Mouse (Mus musculus): Measurements from ENCODE around the gene Hps6. TPM values are rescaled to one million over a fixed set of nuclear protein-coding genes. Genes with fewer than 3 reads are reported as not detected.

Hps6 gene
- total RNA-seq, 2 experiments from 2014 or later, result 4.9 to 7.3 TPM

GRCm38 (mm10) chr19:46043380-46043779, 40.1 kb downstream of the Hps6 start:
- DNase-seq (ENCODE audit: extremely low spot score in 1 of 2, low spot score in 1 of 2), result no peak

- DNase-seq (ENCODE audit: extremely low spot score in 1 of 2, low spot score in 1 of 2), result peak in 1 of 2 experiments; percentile 20
Observed at GRCm38 (mm10) chr19:46044271-46044992, 41.1 kb downstream of the Hps6 start, which contains the start of gene Pprc1. Gene Pprc1 (plus strand): TSS chr19:46044886.

- DNase-seq (ENCODE audit: extremely low spot score in 1 of 2, low spot score in 1 of 2), result peak; percentile 67 to 84
Observed at GRCm38 (mm10) chr19:46044993-46045695, 41.8 kb downstream of the Hps6 start, which contains the start of gene Ldb1. Gene Ldb1 (minus strand): TSS chr19:46045214.

- DNase-seq (ENCODE audit: extremely low spot score in 1 of 2, low spot score in 1 of 2), result peak in 1 of 2 experiments; percentile 19
Observed at GRCm38 (mm10) chr19:46045696-46046311, 42.5 kb downstream of the Hps6 start.

- DNase-seq (ENCODE audit: extremely low spot score in 1 of 2, low spot score in 1 of 2), result no peak
Observed at GRCm38 (mm10) chr19:46046621-46047025, 43.3 kb downstream of the Hps6 start.

GRCm38 (mm10) chr19:46047426-46047825, 44.1 kb downstream of the Hps6 start:
- no peak for DNase-seq (ENCODE audit: extremely low spot score in 1 of 2, low spot score in 1 of 2)

- DNase-seq (ENCODE audit: extremely low spot score in 1 of 2, low spot score in 1 of 2), result no peak
Observed at GRCm38 (mm10) chr19:46049129-46049528, 45.8 kb downstream of the Hps6 start.

- DNase-seq (ENCODE audit: extremely low spot score in 1 of 2, low spot score in 1 of 2), result no peak
Observed at GRCm38 (mm10) chr19:46050462-46050861, 47.2 kb downstream of the Hps6 start.

Other genes with a start within 250 kb of the Hps6 start
- 100 to 1,000 TPM; 147 to 148 TPM for gene Mgea5, start 219.7 kb upstream of the Hps6 start, total RNA-seq (2021)
- 100 to 1,000 TPM; 229 to 230 TPM for gene Kcnip2, start 187.4 kb upstream of the Hps6 start, total RNA-seq (2021)
- 10 to 100 TPM; 19.9 to 20.3 TPM for gene Armh3, start 5.0 kb upstream of the Hps6 start, total RNA-seq (2021)
- gene Pprc1, start 41.4 kb downstream of the Hps6 start, total RNA-seq (2021), result 10 to 100 TPM; 28.1 to 34.8 TPM
- gene Ldb1, start 41.7 kb downstream of the Hps6 start, total RNA-seq (2021), result 100 to 1,000 TPM; 106 to 118 TPM
- 10 to 100 TPM; 44.7 to 48.4 TPM for gene Nolc1, start 72.4 kb downstream of the Hps6 start, total RNA-seq (2021)
- gene Elovl3, start 128.4 kb downstream of the Hps6 start, total RNA-seq (2021), result not detected
- gene Pitx3, start 144.8 kb downstream of the Hps6 start, total RNA-seq (2021), result not detected
- 10 to 100 TPM; 93.3 to 97.6 TPM for gene Gbf1, start 149.0 kb downstream of the Hps6 start, total RNA-seq (2021)

Measured in layer of hippocampus, postnatal 25 days (tissue).